Mouse (Mus musculus) skeletal muscle tissue, adult 2 months (tissue): ENCODE data around the gene Epb41l1.
A peak's percentile ranks its signal among the peaks of the same experiment; 100 is the strongest.
"Not testable (repeated sequence)": the region's sequence is repeated elsewhere in the genome, so short reads cannot be mapped to it uniquely, and the experiment has no call there.

Experiments
- DNase-seq: peaks from one replicate; pipeline ENCODE4 v3.0.0-alpha.2; 2012; ENCODE audit warnings: low read depth, low spot score

Epb41l1 gene

DNA sequence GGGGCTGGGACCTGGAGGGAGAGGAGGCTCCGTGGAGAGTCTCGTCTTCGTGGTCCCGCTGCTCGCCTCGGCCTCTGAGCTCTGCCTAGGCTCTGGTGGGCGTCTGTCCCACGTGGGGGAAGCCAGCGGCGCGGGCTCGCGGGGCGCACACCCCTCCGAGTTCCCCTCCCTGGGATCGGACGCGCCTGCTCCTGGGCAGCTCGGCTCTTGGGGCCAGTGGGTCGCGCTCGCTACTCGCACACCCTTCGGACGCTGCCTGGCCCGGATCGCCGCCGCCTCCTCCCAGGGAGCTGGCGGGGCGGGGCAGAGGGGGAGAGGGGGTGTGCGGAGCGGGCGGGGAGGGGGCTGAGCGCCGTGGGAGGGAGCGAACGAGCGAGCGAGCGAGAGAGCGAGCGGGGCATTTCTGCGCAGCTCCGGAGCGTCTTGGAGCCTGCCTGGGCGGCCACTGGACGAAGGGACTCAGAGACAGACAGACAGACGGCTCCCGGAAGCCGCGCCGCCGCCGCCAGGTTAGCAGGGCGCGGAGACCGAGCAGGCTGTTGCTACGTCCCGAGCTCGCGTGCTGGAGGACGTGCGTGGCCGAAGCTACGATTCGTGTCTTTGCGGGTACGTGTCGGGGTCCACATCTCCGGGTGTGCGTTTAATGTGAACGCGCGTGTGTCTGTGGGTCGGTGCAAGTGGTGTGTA is at the start of gene Epb41l1:
Gene Epb41l1 (plus strand): TSS at position 216 of the 687 bp plus-strand sequence.
- DNase-seq, result no peak

- no peak for DNase-seq
Observed at GRCm38 (mm10) chr2:156376956-156377355, 43.8 kb upstream of the Epb41l1 start.

GRCm38 (mm10) chr2:156379929-156380328 is 40.8 kb upstream of the Epb41l1 start:
- DNase-seq, result no peak

DNA sequence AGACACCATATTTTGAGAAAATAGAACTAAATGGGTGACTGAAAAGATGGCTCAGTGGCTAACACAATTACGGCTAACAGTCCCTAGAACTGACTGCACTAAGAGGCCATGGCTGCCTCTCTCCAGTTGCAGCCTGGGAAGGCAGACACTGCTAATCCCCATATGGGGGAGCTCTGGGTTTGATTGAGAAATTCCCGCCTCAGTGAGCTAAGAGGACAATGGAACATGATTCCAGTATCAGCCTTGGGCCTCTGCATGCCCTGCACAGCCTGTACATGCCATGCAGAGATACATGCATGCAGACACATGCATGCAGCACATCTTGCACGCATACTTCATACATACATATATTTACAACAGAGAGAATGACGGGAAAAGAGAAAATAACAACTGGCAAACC is 39.4 kb upstream of the Epb41l1 start:
- DNase-seq, result no peak

DNA sequence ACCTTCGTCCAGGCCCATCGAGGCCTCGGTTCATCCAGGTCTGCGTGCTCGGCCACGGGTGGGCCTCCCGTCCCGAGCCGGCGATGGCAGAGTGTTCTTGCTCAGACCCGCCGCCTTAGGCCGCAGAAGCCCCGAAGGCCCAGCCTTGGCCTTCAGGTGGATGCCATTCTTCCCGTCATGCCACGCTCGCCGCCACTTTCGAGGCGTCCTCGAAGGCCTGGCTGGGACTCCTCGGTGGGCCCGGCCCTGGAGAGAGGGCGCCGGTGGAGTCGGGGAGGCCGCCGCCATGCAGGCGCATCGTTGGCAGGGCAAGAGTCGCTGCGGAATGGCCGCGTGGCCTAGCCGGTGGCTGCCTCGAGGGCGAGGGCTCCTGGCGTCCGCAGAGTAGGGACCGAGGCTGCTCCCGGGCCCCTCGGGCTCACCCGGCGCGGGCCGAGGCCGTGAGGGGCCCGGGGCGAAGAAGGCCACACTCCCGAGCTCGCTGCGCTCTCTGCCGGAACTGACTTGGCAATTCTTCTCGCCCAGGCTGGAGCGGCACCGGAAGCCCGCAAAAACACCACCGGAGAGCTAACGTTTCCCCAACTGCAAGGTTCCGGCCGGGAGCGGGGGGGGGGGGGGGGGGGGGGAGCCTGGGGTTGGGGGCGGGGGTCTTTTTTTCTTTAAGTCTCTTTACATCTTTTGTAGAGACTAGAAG is 28.1 kb upstream of the Epb41l1 start:
- peak; percentile 74 for DNase-seq

- no peak for DNase-seq
Observed at GRCm38 (mm10) chr2:156393155-156393828, 27.4 kb upstream of the Epb41l1 start.

DNA sequence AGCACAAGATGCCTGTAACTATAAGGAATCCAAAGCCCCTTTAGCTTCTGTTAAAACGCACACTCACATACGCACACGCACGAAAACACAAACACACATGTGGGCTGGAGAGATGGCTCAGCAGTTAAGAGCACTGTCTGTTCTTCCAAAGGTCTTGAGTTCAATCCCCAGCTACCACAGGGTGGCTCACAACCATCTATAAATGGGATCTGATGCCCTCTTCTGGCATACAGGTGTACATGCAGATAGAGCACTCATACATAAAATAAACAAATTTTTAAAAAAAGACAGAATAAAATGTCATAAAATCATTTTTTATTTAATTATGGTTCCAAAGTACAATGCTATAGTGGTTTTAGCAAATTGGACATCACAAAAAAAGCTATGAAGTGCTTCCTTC is 26.4 kb upstream of the Epb41l1 start:
- DNase-seq, result no peak

GRCm38 (mm10) chr2:156396096-156396495 is 24.6 kb upstream of the Epb41l1 start:
- no peak for DNase-seq

GRCm38 (mm10) chr2:156397988-156398387 is 22.7 kb upstream of the Epb41l1 start:
- DNase-seq, result no peak

DNA sequence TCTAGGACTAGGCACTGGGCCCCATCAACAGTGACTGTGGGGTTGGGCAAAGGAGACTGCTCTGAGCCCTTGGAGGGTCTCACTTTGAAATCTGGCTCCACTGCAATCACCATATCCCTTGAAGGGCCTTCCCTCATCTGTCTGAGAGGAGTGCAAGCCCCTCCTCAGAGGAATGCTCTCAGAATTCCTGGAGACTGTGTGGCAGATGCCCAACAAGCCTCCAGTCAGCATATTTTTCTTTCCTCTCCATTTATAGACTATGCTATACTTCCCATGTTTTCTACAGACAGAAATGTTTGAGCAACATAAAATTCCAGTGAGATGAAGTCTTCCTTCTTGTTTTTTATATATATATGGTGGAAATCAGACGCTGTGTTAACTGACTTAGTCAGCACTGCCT is 21.2 kb upstream of the Epb41l1 start:
- no peak for DNase-seq

- no peak for DNase-seq
Observed at GRCm38 (mm10) chr2:156401331-156401730, 19.4 kb upstream of the Epb41l1 start.

DNA sequence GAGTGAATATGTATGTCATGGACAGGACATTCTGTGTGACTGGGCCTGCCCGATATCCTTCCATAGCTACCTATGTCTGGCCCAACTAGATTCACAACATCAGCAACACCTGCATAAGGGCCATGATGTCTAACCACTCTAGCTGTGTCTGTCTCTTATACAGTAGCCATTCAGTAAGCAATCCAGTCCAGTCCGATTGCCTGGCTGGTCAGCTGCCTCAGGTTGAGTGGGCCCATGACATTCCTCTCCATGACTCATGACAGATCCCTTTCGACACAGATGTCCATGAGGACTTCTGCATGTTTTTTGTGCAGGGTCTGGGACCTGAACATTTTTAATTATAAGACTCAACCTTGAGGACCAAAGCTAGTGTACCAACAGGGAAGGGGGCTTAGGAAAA is 18.7 kb upstream of the Epb41l1 start:
- DNase-seq, result no peak

DNA sequence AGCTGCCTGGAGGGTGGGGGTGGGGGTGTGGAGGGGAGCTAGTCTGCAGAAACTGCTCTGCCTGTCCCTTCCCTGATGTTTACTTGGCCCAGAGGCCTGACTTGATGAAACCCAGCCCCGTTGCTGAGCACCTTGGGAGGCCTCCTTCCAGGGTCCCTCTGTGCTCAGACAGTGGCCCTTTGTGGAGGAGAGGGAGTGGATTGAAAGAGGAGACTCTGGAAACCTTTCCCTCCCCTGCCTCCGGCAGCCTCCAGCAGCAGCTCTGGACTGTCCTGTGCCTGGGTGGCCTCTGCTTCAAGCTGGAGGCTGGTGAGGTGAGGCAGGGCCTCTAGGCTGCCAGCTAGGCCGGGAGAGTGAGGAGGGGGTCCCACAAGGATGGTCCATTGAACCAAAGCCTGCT is 13.7 kb upstream of the Epb41l1 start:
- no peak for DNase-seq

- DNase-seq, result no peak
Observed at GRCm38 (mm10) chr2:156408168-156408567, 12.5 kb upstream of the Epb41l1 start.

GRCm38 (mm10) chr2:156411348-156411747 is 9.4 kb upstream of the Epb41l1 start:
- DNase-seq, result not testable (repeated sequence)

GRCm38 (mm10) chr2:156414996-156415395 is 5.7 kb upstream of the Epb41l1 start:
- no peak for DNase-seq

- peak; percentile 39 for DNase-seq
Observed at GRCm38 (mm10) chr2:156415674-156416073, 5.0 kb upstream of the Epb41l1 start.

- no peak for DNase-seq
Observed at GRCm38 (mm10) chr2:156417194-156417593, 3.5 kb upstream of the Epb41l1 start.

DNA sequence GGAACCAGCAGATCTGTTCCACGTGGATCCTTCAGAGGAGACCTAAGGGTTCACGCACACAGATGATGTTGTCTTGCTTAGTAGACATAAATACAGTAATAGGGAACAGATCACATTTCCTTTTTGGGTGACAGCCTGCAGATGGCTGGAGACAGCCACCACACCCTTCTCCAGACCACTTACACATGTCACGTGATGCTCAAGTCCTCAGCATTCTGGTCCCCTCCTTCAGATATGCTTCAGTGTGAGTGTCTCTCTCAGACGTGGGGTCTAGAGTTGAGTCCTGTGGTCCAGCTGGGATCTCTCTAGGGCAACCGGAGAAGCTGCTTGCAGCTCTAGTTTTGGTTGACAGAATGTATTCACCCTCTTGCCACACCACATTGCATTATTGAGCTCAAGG is 2.2 kb upstream of the Epb41l1 start:
- DNase-seq, result no peak

GRCm38 (mm10) chr2:156420327-156420693 is 399 bp upstream of the Epb41l1 start:
- DNase-seq, result no peak

DNA sequence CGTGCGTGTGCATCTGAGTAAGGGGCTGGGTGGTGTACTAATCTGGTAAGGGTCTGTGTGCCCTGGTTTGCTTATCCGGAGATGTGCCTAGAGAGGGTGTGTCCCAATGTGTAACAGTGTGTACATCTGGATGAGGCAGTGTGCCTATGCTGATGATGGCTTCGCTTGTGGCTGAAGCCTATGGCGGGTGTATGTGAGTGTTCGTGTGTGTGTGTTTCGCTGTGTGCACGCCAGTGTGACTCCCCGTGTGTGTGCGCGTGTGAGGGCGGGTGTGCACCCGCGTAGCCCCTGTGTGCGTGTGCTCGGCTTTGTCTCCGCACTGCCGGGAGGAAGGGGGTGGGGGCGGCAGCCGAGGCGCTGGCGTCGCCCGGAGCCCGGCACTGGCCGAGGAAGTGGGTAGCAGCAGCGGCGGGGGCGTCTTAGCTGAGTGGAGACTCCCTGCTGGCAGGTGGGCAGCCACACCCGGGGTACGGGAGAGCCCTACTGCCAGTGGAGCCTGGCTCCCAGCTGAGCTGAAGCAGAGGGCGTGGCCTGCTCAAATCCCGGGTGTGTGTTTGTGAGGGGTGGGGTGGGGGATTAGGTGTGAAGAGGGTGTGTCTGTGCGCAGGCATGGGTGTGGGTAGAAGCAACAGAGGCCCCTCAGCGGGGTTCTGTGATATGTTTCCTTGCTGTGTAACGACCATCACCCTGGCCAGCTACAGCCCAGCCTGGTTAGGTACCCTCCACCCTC is 837 bp downstream of the Epb41l1 start:
- no peak for DNase-seq

DNA sequence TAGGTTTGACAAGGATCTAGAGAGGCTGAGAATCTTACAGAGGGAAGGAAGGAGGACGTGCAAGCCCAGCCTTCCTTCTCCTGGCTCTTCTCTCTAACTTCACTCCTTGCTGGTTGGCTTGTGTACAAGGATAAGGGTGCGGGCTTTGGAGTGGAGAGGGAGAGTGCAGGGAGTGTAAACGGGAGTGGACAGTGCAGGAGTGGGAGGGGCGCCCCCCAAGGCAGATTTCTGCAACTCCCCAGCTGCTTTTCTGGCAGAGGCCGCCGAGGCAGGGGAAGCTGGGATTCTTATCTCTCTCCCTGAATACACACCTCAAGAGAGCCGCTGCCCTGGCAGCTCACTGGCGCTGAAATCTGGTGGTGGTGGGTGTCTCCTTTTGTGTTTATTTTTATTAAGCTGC is 1.9 kb downstream of the Epb41l1 start:
- DNase-seq, result no peak
